Mouse (Mus musculus): Measurements from ENCODE around the gene Gm20422. TPM values are rescaled to one million over a fixed set of nuclear protein-coding genes. Genes with fewer than 3 reads are reported as not detected.

Gm20422 gene
- polyA plus RNA-seq (2014; fragmentation: Illumina TruSeq; extraction: RNeasy Lipid Tissue Mini Kit (QIAGEN cat#74804); ENCODE audit: low read depth, low replicate concordance) = not detected

DNA sequence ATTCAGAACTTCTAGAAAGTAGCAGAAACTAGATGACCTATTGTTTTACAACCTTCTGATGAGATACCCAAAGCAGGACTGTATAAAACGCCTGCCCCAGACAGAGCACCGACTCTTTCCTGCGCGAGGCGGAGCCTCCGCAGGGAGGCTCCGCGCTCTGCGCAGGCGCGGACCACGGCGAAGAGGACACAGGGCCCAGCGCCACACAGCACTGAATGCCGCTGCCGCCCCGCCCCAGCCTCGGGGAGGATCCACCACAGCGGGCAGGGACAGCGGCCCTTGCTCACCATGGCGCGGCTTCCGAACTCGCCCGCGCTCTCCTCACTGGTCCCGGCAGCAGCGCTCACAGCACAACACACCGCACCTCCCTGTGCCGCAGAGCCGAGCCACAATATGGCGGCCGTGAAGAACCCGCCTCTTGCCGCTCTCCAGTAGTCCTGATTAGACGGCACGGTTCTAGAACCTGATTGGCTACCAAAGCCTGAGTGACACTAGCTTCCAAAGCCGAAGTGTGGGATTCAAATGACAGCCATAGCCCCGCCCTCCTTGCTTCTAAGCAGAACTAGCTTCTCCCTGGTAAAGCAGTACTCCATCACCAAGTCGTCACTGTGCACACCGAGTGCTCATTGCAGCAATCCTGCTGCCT is at the start of gene Gm20422:
Gene Gm20422 (minus strand): TSS at position 384 of the 646 bp plus-strand sequence.

GRCm38 (mm10) chr8:69822386-69823191 is 47.9 kb upstream of the Gm20422 start, which contains the start of gene Lpar2:
Lpar2 (plus strand) TSS chr8:69822429.

GRCm38 (mm10) chr8:69808094-69808863 is 33.6 kb upstream of the Gm20422 start, which contains the start of gene Gmip:
Gmip (plus strand) TSS chr8:69808679.

DNA sequence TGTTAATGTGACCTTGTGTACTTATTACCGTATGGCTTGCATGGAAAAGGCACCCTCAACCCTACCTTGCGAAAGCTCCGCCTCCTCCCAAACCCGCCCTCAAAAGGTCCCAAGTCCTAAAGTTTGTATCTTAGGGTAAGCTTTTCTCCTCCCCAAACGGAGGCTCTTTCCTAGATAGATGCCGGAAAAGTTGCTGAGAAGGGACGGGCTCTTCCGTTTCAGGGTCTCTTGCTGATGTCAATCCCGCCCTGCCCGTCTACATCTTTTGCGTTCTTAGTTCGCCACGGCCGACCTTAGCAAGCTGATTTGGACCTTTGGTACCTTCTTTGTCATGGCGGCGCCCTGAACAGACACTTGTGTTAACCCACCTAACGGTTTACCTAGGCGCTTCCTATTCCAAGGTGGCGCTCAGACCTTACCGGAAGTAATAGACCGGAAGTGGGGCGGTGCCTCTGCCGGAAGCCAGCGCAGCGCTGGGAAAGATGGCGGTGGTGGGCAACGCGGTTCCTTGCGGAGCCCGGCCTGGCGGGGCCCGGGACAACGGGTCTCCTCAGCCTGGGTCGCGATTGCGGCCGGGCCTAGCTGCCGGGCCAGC is 16.2 kb upstream of the Gm20422 start, which contains the start of the genes Atp13a1 and Zfp866:
Gene Atp13a1 (plus strand): TSS at position 391 of the 595 bp plus-strand sequence.
Gene Zfp866 (minus strand): TSS at position 406 of the 595 bp plus-strand sequence.

DNA sequence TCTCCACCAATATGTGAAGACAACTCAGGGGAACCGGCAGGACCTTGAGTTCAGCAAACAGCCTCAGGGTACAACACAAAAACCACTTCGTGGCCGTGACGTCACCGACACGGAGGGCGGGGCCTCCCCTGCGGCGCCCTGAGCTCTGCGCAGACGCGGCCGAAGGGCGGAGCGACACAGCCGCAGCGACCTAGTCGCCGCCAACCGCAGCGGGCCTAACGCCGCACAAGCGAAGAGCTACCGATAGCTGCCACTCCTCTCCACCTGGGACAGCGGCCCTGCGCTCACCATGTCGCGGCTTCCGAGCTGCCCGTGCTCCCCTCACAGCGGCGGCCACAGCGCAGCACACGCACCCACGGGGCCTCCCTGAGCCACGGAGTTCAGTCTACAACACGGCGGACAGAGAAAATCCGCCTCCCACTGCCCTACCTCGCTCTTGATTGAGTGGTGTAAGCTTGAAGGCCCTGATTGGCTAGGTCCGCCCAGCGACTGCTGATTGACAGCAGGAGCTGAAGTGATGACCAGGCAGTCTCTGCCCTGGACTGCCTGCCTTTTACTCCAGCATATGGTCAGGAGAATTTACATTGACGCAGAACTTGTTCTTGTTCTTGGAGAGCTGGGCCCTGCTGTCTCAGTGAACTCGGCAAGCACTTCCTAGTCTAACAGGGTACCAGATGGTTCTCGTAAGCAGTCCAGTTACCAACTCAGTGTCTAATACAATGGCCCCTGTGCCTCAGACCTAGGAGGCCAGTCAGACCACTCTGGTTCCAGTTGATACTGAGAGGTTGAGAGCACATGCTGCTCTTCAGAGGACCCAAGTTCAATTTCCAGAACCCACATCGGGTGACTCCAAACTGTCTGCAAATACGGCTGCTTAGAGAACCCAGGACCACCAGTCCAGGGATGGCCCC is 24.9 kb downstream of the Gm20422 start, which contains the start of gene Zfp963:
Gene Zfp963 (minus strand): TSS at position 427 of the 911 bp plus-strand sequence.

DNA sequence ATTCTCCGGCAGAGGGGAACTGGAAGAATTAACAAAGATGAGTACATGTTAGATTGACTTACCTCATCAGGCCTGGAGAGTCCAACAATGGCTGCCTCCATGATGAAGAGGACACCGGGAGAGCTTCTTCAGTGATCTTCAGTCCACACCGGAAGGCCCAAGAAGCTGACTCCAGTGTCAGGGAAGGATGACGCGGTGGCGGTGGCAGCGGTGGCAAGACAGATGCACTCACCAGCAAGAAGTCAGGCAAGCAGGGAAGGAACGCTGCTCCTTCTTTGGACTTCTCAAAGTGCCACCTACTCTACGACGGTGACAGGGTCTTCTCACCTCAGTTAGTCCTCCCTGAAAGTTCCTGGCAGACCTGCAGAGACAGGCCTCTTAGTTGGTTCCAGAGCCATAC is 64.1 kb downstream of the Gm20422 start, which contains the start of gene Zfp869:
Gene Zfp869 (minus strand): TSS at position 101 of the 400 bp plus-strand sequence.

Other genes starting within 250 kb of the Gm20422 start
- 7.3 TPM for gene Zfp868, start 149.3 kb downstream of the Gm20422 start, polyA plus RNA-seq (2014; fragmentation: Illumina TruSeq; extraction: RNeasy Lipid Tissue Mini Kit (QIAGEN cat#74804); ENCODE audit: low read depth, low replicate concordance)
- 1.2 TPM for gene Zfp964, start 120.4 kb downstream of the Gm20422 start, polyA plus RNA-seq (2014; fragmentation: Illumina TruSeq; extraction: RNeasy Lipid Tissue Mini Kit (QIAGEN cat#74804); ENCODE audit: low read depth, low replicate concordance)
- 24.0 TPM for gene Zfp869, start 64.2 kb downstream of the Gm20422 start, polyA plus RNA-seq (2014; fragmentation: Illumina TruSeq; extraction: RNeasy Lipid Tissue Mini Kit (QIAGEN cat#74804); ENCODE audit: low read depth, low replicate concordance)
- gene Zfp963, start 24.9 kb downstream of the Gm20422 start, polyA plus RNA-seq (2014; fragmentation: Illumina TruSeq; extraction: RNeasy Lipid Tissue Mini Kit (QIAGEN cat#74804); ENCODE audit: low read depth, low replicate concordance) = 4.2 TPM
- gene Atp13a1, start 16.3 kb upstream of the Gm20422 start, polyA plus RNA-seq (2014; fragmentation: Illumina TruSeq; extraction: RNeasy Lipid Tissue Mini Kit (QIAGEN cat#74804); ENCODE audit: low read depth, low replicate concordance) = 13.5 TPM
- 17.2 TPM for gene Zfp866, start 16.3 kb upstream of the Gm20422 start, polyA plus RNA-seq (2014; fragmentation: Illumina TruSeq; extraction: RNeasy Lipid Tissue Mini Kit (QIAGEN cat#74804); ENCODE audit: low read depth, low replicate concordance)
- gene Gmip, start 33.8 kb upstream of the Gm20422 start, polyA plus RNA-seq (2014; fragmentation: Illumina TruSeq; extraction: RNeasy Lipid Tissue Mini Kit (QIAGEN cat#74804); ENCODE audit: low read depth, low replicate concordance) = 4.4 TPM
- 0.18 TPM for gene Lpar2, start 47.5 kb upstream of the Gm20422 start, polyA plus RNA-seq (2014; fragmentation: Illumina TruSeq; extraction: RNeasy Lipid Tissue Mini Kit (QIAGEN cat#74804); ENCODE audit: low read depth, low replicate concordance)
- gene Pbx4, start 57.6 kb upstream of the Gm20422 start, polyA plus RNA-seq (2014; fragmentation: Illumina TruSeq; extraction: RNeasy Lipid Tissue Mini Kit (QIAGEN cat#74804); ENCODE audit: low read depth, low replicate concordance) = not detected
- gene Cilp2, start 112.8 kb upstream of the Gm20422 start, polyA plus RNA-seq (2014; fragmentation: Illumina TruSeq; extraction: RNeasy Lipid Tissue Mini Kit (QIAGEN cat#74804); ENCODE audit: low read depth, low replicate concordance) = 6.1 TPM
- gene Tssk6, start 127.3 kb upstream of the Gm20422 start, polyA plus RNA-seq (2014; fragmentation: Illumina TruSeq; extraction: RNeasy Lipid Tissue Mini Kit (QIAGEN cat#74804); ENCODE audit: low read depth, low replicate concordance) = not detected
- 607 TPM for gene Ndufa13, start 127.7 kb upstream of the Gm20422 start, polyA plus RNA-seq (2014; fragmentation: Illumina TruSeq; extraction: RNeasy Lipid Tissue Mini Kit (QIAGEN cat#74804); ENCODE audit: low read depth, low replicate concordance)
- 10.9 TPM for gene Yjefn3, start 127.8 kb upstream of the Gm20422 start, polyA plus RNA-seq (2014; fragmentation: Illumina TruSeq; extraction: RNeasy Lipid Tissue Mini Kit (QIAGEN cat#74804); ENCODE audit: low read depth, low replicate concordance)
- 18.1 TPM for gene Gatad2a, start 221.5 kb upstream of the Gm20422 start, polyA plus RNA-seq (2014; fragmentation: Illumina TruSeq; extraction: RNeasy Lipid Tissue Mini Kit (QIAGEN cat#74804); ENCODE audit: low read depth, low replicate concordance)

Measured in heart, adult 10 weeks (tissue).